In the genomic region with DNA sequence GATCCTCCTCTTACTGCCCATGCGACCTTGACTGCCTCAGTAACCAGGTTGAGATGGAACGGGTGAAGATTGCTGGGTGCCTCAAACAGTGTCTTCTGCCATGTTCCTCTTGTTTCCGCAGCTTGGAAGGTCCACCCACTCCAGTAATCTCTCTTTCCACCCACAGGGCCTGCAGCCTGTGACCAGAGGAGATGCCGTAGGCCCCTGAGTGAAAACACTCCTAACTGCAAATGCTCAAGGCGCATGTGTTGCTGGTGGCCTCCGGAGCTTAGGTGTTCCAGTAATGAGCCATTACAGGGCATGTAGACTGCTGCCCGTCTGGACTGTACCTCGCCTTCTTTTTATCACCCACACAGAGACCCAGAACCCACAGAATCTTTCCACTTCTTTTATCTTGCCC, we compare ENCODE assay signal across 22 mouse cellular contexts. TPM values are rescaled to one million over a fixed set of nuclear protein-coding genes. Genes with fewer than 3 reads are reported as not detected.
A peak's percentile ranks its signal among the peaks of the same experiment; 100 is the strongest.
DNase-seq lines count a peak whose midpoint lies in the region; ATAC-seq and TF ChIP-seq lines count a peak whose summit lies in the region.
"Had no signal": no experiment of that assay in that cellular context is flagged by ENCODE, and none has a peak within 500 bp of the region (broad histone marks: within the 10 kb centered on the region; RNA-seq: fewer than 3 reads in every experiment).

No protein-coding gene starts in this region.

- H3K4me3 ChIP-seq in spleen, adult 2 months (ENCODE audit: extremely low read depth, insufficient read depth, insufficient read length), result no peak overlapping the region
- no peak overlapping the region for H3K4me3 ChIP-seq in left cerebral cortex, adult 2 months
- H3K4me3 ChIP-seq: forebrain, embryonic 10.5 days; gastrocnemius, adult 2 months; hindbrain, embryonic 12.5 days; hindbrain, embryonic 15.5 days had no signal

- no peaks in the 10 kb centered on the region for H3K36me3 ChIP-seq in spleen, adult 2 months (ENCODE audit: control insufficient read depth, insufficient read depth, low read length)
- H3K36me3 ChIP-seq: forebrain, embryonic 10.5 days; hindbrain, embryonic 12.5 days; hindbrain, embryonic 15.5 days had no signal

- intact Hi-C loops in left cerebral cortex, adult 2 months (cut with DNase I), result no loop called here

- DNase-seq in CD4-positive, CD25-positive, alpha-beta regulatory T cell, adult 2 months (ENCODE audit: low read depth, low spot score), result peak; percentile 36
- no peak for DNase-seq in spleen, adult 2 months (ENCODE audit: low read depth in 1 of 2, low spot score in 2 of 2)
- no peak for DNase-seq in spleen, postnatal 4 days (ENCODE audit: low spot score in 2 of 2)
- DNase-seq in induced T-regulatory cell, adult 2 months (ENCODE audit: low read depth), result peak; percentile 57
- DNase-seq in left cerebral cortex, adult 2 months (ENCODE audit: extremely low spot score in 1 of 2, low spot score in 2 of 2), result no peak
- DNase-seq: adrenal gland, postnatal 10 days; adrenal gland, postnatal 36 days; cerebellum, adult 18-20 months; cerebellum, adult 9-10 months; cerebellum, postnatal 14 days; forebrain, postnatal 0 days; gastrocnemius, adult 2 months; gastrocnemius, postnatal 14 days; heart, adult 11 months had no signal

- TF ChIP-seq CTCF in spleen, adult 2 months (IDR thresholded peaks at IDR 0.05; ENCODE audit: extremely low read depth, insufficient read depth, insufficient read length, insufficient replicate concordance), result no peak
- no peak for TF ChIP-seq CTCF in left cerebral cortex, adult 2 months (IDR thresholded peaks at IDR 0.05)

- H3K27me3 ChIP-seq in spleen, adult 2 months (ENCODE audit: control insufficient read depth, insufficient read depth, low read length), result no peaks in the 10 kb centered on the region
- H3K27me3 ChIP-seq: hindbrain, embryonic 12.5 days; hindbrain, embryonic 15.5 days had no signal

- H3K27ac ChIP-seq in spleen, adult 2 months (ENCODE audit: insufficient read depth, low read length), result peak overlapping the region; percentile 56
- H3K27ac ChIP-seq in left cerebral cortex, adult 2 months, result no peak overlapping the region
- H3K27ac ChIP-seq: forebrain, embryonic 10.5 days; gastrocnemius, adult 2 months; hindbrain, embryonic 12.5 days; hindbrain, embryonic 15.5 days had no signal

- ATAC-seq in CD4-positive, CD25-positive, alpha-beta regulatory T cell, adult 4 months, result no peak
- ATAC-seq: forebrain, embryonic 14.5 days; forebrain, postnatal 0 days; Patski had no signal

- H3K4me1 ChIP-seq in spleen, adult 2 months (ENCODE audit: control insufficient read depth, insufficient read depth, insufficient read length), result peaks cover 9% of the 10 kb centered on the region; the same call in 1 of the 2 replicates

- WGBS in spleen, adult 2 months, result 76% methylated on average over 8 of the region's 8 CpGs

- no peak for TF ChIP-seq POLR2A in spleen, adult 2 months (IDR thresholded peaks at IDR 0.05; ENCODE audit: low read depth, low read length)

RNA-seq across cellular contexts. Expression of a gene that starts 25.2 kb away (rescaled TPM):
- polyA plus RNA-seq in CD4-positive, CD25-positive, alpha-beta regulatory T cell, adult 4 months (2017; shearing (Covaris generic)), result 1 to 10 TPM in 1 of 2 experiments, under 1 TPM in 1; 0.79 to 1.0 TPM
- polyA plus RNA-seq in spleen, adult 2 months (2012; rRNA removed), result 0.27 and 0.48 TPM in 2 replicates
- total RNA-seq in left cerebral cortex, adult 2 months (2021), result under 1 TPM; 0.07 to 0.25 TPM
- total RNA-seq: hematopoietic stem cell, adult 5-6 weeks had no signal
- polyA plus RNA-seq: Patski had no signal

RNA-seq across cellular contexts. Expression of a gene that starts 55.3 kb away (rescaled TPM):
- polyA plus RNA-seq in CD4-positive, CD25-positive, alpha-beta regulatory T cell, adult 4 months (2017; shearing (Covaris generic)), result not detected
- not detected in 2 replicates for polyA plus RNA-seq in spleen, adult 2 months (2012; rRNA removed)
- total RNA-seq in left cerebral cortex, adult 2 months (2021), result 10 to 100 TPM; 28.1 TPM
- total RNA-seq: gastrocnemius, adult 2 months; heart, postnatal 25 days; hematopoietic stem cell, adult 5-6 weeks had no signal
- polyA plus RNA-seq: Patski had no signal

Comparison
In these comparisons a context has a peak if more than half of its experiments do, and no peak if none do; other contexts are left out.
1. DNase-seq: peak in CD4-positive, CD25-positive, alpha-beta regulatory T cell, adult 2 months (single experiment) and induced T-regulatory cell, adult 2 months (single experiment); none in spleen, adult 2 months (0 of 2), spleen, postnatal 4 days (0 of 2) and left cerebral cortex, adult 2 months (0 of 2).